Mouse (Mus musculus): ENCODE results near the gene Map3k5. TPM values are rescaled to one million over a fixed set of nuclear protein-coding genes. Genes with fewer than 3 reads are reported as not detected.

The Map3k5 gene
- polyA plus RNA-seq, 1 experiment = 12.1 TPM

GRCm38 (mm10) chr10:20030703-20031102 lies 96.4 kb downstream of the Map3k5 start:
- WGBS = 63% methylated on average over 1 of the region's 1 CpGs
- TF ChIP-seq POLR2A (IDR thresholded peaks at IDR 0.05; ENCODE audit: borderline replicate concordance, insufficient read depth, low read length) = no peak
- no peak for TF ChIP-seq CTCF (IDR thresholded peaks at IDR 0.05; ENCODE audit: borderline replicate concordance, insufficient read depth, low read depth, low read length)
- no peak overlapping the region for H3K27ac ChIP-seq (ENCODE audit: insufficient read depth, low read length)
- H3K4me3 ChIP-seq (replicated peaks; ENCODE audit: insufficient read depth, low read depth, low read length) = no peak overlapping the region
- DNase-seq = no peak
- H3K27me3 ChIP-seq (ENCODE audit: control insufficient read depth, insufficient read depth, low read length) = no peaks in the 10 kb centered on the region
- H3K4me1 ChIP-seq (ENCODE audit: control insufficient read depth, insufficient read depth, low read length) = peaks cover 7% of the 10 kb centered on the region; the same call in 1 of the 2 replicates

DNA sequence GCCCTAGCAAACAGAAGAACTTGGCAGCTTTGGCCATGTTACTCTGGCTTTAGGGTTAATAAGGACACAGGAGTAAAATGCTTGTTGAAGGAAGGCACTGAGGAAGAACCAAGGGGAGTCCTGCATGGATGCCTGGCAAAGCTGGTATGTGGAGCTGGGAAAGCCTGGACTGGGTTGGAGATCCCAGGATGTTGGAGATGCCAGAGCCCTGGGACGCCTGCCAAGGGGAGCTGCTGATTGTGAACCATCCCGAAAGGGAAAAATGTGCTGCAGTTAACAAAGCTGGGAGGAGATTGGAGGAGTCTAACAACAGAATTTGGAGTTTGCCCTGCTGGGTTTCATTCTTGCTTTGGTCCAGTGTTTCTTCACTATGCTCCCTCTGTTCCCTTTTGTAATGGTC lies 97.7 kb downstream of the Map3k5 start:
- H3K27me3 ChIP-seq (ENCODE audit: control insufficient read depth, insufficient read depth, low read length) = no peaks in the 10 kb centered on the region
- TF ChIP-seq POLR2A (IDR thresholded peaks at IDR 0.05; ENCODE audit: borderline replicate concordance, insufficient read depth, low read length) (no peak), CTCF (IDR thresholded peaks at IDR 0.05; ENCODE audit: borderline replicate concordance, insufficient read depth, low read depth, low read length) (no peak)
- 0% methylated on average over 2 of the region's 2 CpGs for WGBS
- H3K27ac ChIP-seq (ENCODE audit: insufficient read depth, low read length) = peak overlapping the region; percentile 65; the same call in 1 of the 2 replicates
- H3K4me1 ChIP-seq (ENCODE audit: control insufficient read depth, insufficient read depth, low read length) = peaks cover 7% of the 10 kb centered on the region; the same call in 1 of the 2 replicates
- H3K4me3 ChIP-seq (replicated peaks; ENCODE audit: insufficient read depth, low read depth, low read length) = no peak overlapping the region
- peak; percentile 92 to 94 for DNase-seq

DNA sequence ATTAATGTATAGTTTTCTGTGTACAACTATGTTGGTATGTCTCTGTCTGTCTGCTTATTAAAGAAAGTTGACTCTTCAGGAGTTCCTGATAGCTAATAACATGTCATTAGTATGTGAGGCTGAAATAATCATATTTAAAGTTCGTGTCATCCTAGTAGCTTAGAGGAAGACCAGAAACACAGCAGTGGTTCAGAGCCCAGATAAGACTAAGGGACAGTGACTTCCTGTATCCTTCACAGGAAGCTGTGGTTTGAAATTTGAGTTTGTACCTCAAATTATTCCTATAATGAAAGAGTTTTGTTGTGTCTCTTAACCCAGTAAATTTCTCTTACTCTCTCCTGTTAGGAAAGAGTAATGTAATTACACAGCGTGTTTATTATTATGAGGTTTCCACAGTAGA lies 102.1 kb downstream of the Map3k5 start:
- H3K27me3 ChIP-seq (ENCODE audit: control insufficient read depth, insufficient read depth, low read length) = no peaks in the 10 kb centered on the region
- no peak for DNase-seq
- no peak overlapping the region for H3K4me3 ChIP-seq (replicated peaks; ENCODE audit: insufficient read depth, low read depth, low read length)
- H3K4me1 ChIP-seq (ENCODE audit: control insufficient read depth, insufficient read depth, low read length) = peaks cover 11% of the 10 kb centered on the region
- no peak overlapping the region for H3K27ac ChIP-seq (ENCODE audit: insufficient read depth, low read length)
- TF ChIP-seq POLR2A (IDR thresholded peaks at IDR 0.05; ENCODE audit: borderline replicate concordance, insufficient read depth, low read length) = no peak
- no peak for TF ChIP-seq CTCF (IDR thresholded peaks at IDR 0.05; ENCODE audit: borderline replicate concordance, insufficient read depth, low read depth, low read length)
- 84% methylated on average over 2 of the region's 2 CpGs for WGBS

- Histone ChIP-seq H3K4me3 (replicated peaks; ENCODE audit: insufficient read depth, low read depth, low read length) (no peak overlapping the region), H3K27me3 (ENCODE audit: control insufficient read depth, insufficient read depth, low read length) (no peaks in the 10 kb centered on the region), H3K4me1 (ENCODE audit: control insufficient read depth, insufficient read depth, low read length) (peaks cover 8% of the 10 kb centered on the region), H3K27ac (ENCODE audit: insufficient read depth, low read length) (no peak overlapping the region)
- 86% methylated on average over 7 of the region's 7 CpGs for WGBS
- no peak for DNase-seq
- TF ChIP-seq CTCF (IDR thresholded peaks at IDR 0.05; ENCODE audit: borderline replicate concordance, insufficient read depth, low read depth, low read length) = no peak
- no peak for TF ChIP-seq POLR2A (IDR thresholded peaks at IDR 0.05; ENCODE audit: borderline replicate concordance, insufficient read depth, low read length)
These were observed 102.6 kb downstream of the Map3k5 start for GRCm38 (mm10) chr10:20036846-20037245.

DNA sequence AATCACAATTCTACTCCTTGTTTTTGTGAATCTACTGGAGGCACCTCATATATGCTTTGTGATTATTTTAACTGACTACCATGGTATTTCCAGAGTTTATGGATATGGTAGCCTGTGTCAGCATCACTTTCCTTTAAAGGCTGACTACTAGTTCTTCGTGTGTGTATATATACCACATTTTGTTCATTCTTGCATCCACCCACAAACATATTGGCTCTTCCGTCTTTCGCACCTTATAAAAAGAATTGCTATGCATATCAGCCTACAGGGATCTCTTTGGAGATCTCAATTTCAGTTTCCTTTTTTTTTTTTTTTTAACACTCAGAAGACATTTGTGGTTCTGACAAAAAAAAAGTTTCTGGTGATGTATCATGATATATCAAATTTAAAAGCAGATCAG lies 105.3 kb downstream of the Map3k5 start:
- DNase-seq = no peak
- H3K27ac ChIP-seq (ENCODE audit: insufficient read depth, low read length) = no peak overlapping the region
- peaks cover 10% of the 10 kb centered on the region for H3K4me1 ChIP-seq (ENCODE audit: control insufficient read depth, insufficient read depth, low read length)
- H3K27me3 ChIP-seq (ENCODE audit: control insufficient read depth, insufficient read depth, low read length) = no peaks in the 10 kb centered on the region
- 98% methylated on average over 3 of the region's 3 CpGs for WGBS
- no peak overlapping the region for H3K4me3 ChIP-seq (replicated peaks; ENCODE audit: insufficient read depth, low read depth, low read length)
- no peak for TF ChIP-seq POLR2A (IDR thresholded peaks at IDR 0.05; ENCODE audit: borderline replicate concordance, insufficient read depth, low read length)
- TF ChIP-seq CTCF (IDR thresholded peaks at IDR 0.05; ENCODE audit: borderline replicate concordance, insufficient read depth, low read depth, low read length) = no peak

GRCm38 (mm10) chr10:20040116-20040515 lies 105.8 kb downstream of the Map3k5 start:
- Histone ChIP-seq H3K27ac (ENCODE audit: insufficient read depth, low read length) (no peak overlapping the region), H3K27me3 (ENCODE audit: control insufficient read depth, insufficient read depth, low read length) (no peaks in the 10 kb centered on the region), H3K4me3 (replicated peaks; ENCODE audit: insufficient read depth, low read depth, low read length) (no peak overlapping the region), H3K4me1 (ENCODE audit: control insufficient read depth, insufficient read depth, low read length) (peaks cover 10% of the 10 kb centered on the region)
- DNase-seq = no peak
- 43% methylated on average over 7 of the region's 7 CpGs for WGBS
- TF ChIP-seq POLR2A (IDR thresholded peaks at IDR 0.05; ENCODE audit: borderline replicate concordance, insufficient read depth, low read length) (no peak), CTCF (IDR thresholded peaks at IDR 0.05; ENCODE audit: borderline replicate concordance, insufficient read depth, low read depth, low read length) (no peak)

DNA sequence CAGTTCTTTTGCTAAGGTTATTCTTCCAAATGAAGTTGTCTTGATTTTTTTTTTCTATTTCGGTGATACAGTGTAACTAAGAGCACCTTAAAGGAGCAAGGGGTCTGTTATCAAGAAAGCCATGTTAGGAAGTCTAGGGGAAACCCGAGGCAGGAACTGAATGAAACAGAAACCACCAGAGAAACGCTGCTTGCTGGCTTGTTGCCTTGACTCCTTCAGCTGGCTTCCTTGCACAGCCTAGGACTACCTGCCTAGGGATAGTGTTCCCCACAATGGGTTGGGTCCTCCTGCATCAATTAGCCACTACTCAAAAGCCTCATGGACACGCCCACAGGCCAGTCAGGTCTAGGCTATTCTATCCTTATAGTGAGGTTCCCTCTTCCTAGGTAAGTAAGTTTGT lies 106.4 kb downstream of the Map3k5 start:
- no peak for DNase-seq
- no peak for TF ChIP-seq CTCF (IDR thresholded peaks at IDR 0.05; ENCODE audit: borderline replicate concordance, insufficient read depth, low read depth, low read length)
- TF ChIP-seq POLR2A (IDR thresholded peaks at IDR 0.05; ENCODE audit: borderline replicate concordance, insufficient read depth, low read length) = no peak
- Histone ChIP-seq H3K27ac (ENCODE audit: insufficient read depth, low read length) (no peak overlapping the region), H3K27me3 (ENCODE audit: control insufficient read depth, insufficient read depth, low read length) (no peaks in the 10 kb centered on the region), H3K4me1 (ENCODE audit: control insufficient read depth, insufficient read depth, low read length) (peaks cover 10% of the 10 kb centered on the region), H3K4me3 (replicated peaks; ENCODE audit: insufficient read depth, low read depth, low read length) (no peak overlapping the region)
- WGBS = 61% methylated on average over 4 of the region's 4 CpGs

- Histone ChIP-seq H3K4me1 (ENCODE audit: control insufficient read depth, insufficient read depth, low read length) (peaks cover 10% of the 10 kb centered on the region), H3K27ac (ENCODE audit: insufficient read depth, low read length) (peak overlapping the region; percentile 25; the same call in 1 of the 2 replicates), H3K4me3 (replicated peaks; ENCODE audit: insufficient read depth, low read depth, low read length) (no peak overlapping the region), H3K27me3 (ENCODE audit: control insufficient read depth, insufficient read depth, low read length) (no peaks in the 10 kb centered on the region)
- no peak for TF ChIP-seq CTCF (IDR thresholded peaks at IDR 0.05; ENCODE audit: borderline replicate concordance, insufficient read depth, low read depth, low read length)
- TF ChIP-seq POLR2A (IDR thresholded peaks at IDR 0.05; ENCODE audit: borderline replicate concordance, insufficient read depth, low read length) = no peak
- peak; percentile 70 to 75 for DNase-seq
- 26% methylated on average over 8 of the region's 8 CpGs for WGBS
These were observed 107.8 kb downstream of the Map3k5 start for GRCm38 (mm10) chr10:20042081-20042480.

Data from cerebellum, adult 2 months (tissue).